Mouse (Mus musculus) activated CD4-positive, CD25-positive, alpha-beta regulatory T cell (primary cell): ENCODE measurements around the gene Gm9125. TPM values are rescaled to one million over a fixed set of nuclear protein-coding genes. Genes with fewer than 3 reads are reported as not detected.

Experiments used
- polyA plus RNA-seq, 2 experiments: library from polyadenylated mRNA; unstranded; fragments of 100-300 nt; shearing (Covaris generic); gene quantifications; one replicate each; pipeline ENCODE4 v1.2.1; 2017

Gene Gm9125
- not detected for polyA plus RNA-seq

DNA sequence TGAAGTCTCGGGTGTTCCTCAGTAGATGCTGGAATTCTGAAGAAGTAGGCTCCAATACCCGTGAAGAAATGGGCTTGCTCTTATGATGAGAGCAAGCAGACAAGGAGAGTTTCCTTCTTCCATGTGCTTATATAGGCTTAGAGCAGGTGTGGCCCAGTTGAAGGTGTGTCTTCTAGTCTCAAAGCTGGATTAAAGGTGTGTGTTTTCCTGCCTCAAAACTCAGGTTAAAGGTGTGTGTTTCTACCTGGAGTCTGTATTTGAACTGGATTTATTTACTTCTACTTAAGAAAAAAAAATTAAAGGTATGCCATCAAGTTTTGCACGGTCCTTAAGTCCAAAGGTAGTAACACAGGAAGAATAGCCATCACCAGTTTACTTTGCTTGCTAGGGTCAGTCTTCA lies at the start of gene Gm9125:
TSS of gene Gm9125 (minus strand) at position 101 of the 400 bp plus-strand sequence.

DNA sequence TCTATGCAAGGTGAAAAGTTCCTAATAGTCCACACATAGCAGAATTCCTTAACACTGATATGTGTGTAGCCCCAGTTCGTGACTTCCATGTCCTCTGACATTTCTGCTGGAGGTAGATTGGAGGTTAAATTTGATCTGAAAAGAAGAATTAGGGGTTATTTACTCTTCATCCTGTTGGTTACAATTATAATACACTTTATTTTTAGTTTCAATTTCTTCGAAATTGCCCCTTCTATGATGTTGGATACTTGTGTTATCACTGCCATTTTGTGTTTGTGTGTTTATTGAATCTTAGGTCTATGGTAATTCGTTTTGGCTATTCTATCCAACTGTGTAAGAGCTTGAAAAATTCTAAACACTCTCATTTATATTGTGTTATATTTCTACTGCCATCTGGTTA lies 17.9 kb upstream of the Gm9125 start, which contains the start of gene Gm10697:
TSS of gene Gm10697 (minus strand) at position 101 of the 400 bp plus-strand sequence.

Other genes with a start within 250 kb of the Gm9125 start
- not detected for gene Tdpoz3, start 228.9 kb downstream of the Gm9125 start, polyA plus RNA-seq
- gene Gm9117, start 111.3 kb downstream of the Gm9125 start, polyA plus RNA-seq, result under 1 TPM in 1 of 2 experiments, not detected in 1; 0.21 TPM
- gene Tdpoz5, start 93.6 kb downstream of the Gm9125 start, polyA plus RNA-seq, result under 1 TPM in 1 of 2 experiments, not detected in 1; 0.31 TPM
- gene Gm10697, start 17.8 kb upstream of the Gm9125 start, polyA plus RNA-seq, result under 1 TPM in 1 of 2 experiments, not detected in 1; 0.31 TPM
- gene Gm10696, start 123.3 kb upstream of the Gm9125 start, polyA plus RNA-seq, result not detected
- not detected for gene Gm5286, start 141.8 kb upstream of the Gm9125 start, polyA plus RNA-seq
- gene Gm4778, start 209.2 kb upstream of the Gm9125 start, polyA plus RNA-seq, result not detected